Mouse (Mus musculus): ENCODE measurements around the gene Slc7a11.

Gene Slc7a11

DNA sequence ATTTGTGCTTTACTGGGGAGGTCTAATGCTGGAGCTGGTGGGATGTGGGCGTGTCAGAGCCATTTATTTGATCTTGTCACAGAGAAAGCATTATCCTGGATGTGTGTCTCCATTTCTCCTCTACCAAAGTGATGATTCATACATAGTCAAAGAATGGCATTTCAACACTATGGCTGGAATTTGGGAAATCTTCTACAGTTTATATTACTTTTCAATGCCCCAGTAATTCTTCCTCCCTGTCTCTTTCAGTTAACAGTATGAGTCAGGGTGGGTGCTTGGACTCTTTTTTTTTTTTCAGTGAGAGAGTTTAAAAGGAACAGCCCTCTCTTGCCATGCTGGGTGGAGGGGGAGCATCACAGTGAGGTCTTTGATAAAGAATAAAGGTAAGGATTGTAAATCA lies 441.8 kb downstream of the Slc7a11 start:
- in situ Hi-C loops (cut with MboI, MseI) = no loop called here

DNA sequence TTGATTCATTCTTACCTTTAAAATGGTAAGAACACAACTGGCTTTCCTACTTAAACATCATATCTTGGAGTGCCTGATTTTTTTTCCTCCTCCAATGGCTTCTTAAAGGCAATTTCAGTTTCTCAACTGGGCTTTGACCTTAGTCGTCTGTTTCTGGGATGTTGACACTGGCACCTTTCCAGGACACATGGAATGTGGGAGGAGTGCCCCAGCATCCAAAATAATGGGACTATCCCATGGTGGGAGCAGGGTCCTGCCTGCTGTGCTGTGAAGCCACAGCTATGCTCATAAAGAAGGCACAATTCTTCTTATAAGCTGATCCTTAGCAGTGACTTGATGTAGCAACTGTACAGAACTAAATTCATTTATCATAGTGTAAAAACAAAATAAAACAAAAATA lies 450.5 kb downstream of the Slc7a11 start:
- in situ Hi-C loops (cut with MboI, MseI) = no loop called here

DNA sequence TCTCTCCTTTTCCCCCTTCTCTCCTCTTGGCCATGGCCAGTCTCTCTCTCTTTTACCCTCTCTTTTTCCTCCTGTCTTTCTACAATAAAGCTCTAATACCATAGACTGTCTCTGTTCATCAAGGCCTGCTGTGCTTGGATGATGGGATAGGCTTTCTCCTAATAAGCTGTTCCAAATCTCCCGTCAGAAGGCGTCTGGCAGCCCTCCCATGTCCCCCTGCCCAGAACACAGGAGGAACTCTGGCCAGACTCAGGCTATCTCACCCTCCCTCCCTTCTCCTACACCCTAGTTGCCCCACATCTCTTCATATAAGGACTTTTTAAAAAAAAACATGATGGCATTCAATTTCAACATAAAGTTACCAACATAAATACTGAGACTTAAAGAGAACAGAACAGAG lies 456.2 kb downstream of the Slc7a11 start:
- in situ Hi-C loops (cut with MboI, MseI) = no loop called here

DNA sequence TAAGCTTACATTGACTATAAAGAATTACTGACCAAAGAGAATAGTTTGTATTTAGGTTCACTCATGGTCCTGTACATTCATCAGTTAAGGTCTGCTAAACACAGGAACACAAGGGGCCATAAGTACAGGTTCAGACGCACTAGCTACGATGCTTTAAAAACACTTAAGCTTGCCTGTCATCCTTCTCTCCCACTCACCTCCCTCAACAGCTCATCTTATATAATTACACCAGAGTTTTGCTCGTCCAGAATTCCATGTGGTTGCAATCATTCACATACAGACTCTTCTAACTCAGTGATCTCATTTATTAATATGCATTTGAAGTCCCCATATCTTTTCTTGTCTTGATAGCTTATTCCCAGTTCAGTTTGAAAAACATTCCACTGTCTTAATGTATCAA lies 458.6 kb downstream of the Slc7a11 start:
- in situ Hi-C loops (cut with MboI, MseI) = no loop called here

DNA sequence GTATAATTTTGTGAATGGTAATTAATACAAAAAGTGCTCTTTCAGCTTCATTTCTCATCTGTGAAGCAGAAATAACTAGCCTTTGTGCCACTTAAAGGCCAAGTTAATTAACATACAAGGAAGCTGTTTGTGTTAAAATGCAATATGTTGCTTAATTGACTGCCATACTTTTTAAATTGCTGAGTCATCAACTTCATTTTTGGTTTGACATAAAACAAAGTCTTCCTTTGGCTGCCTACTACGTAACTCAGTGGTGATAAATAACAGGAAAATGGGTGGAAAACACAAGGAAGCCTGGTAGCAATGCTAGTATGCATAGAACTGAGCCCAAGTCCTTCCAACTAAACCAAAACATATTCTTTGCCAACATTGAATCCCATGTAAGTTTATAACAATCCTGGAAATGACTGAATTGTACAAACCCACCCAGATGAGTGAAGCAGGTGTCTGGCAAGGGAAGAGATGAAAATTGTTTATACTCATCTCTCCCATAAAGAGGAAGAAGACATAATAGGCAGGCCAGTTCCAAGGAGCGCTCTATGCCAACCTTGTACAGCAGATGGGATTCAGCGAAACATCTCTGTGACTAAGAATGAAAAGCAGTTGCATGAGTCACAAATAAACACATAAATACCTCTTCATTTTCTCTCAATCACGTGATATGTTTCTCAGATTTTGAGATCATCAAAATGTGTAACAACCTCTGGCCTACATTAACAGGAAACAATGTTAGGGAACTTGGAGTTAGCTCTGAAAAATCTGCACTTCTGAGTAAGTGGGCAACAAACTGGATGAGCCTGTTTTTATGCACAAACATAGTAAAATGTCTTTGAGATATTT lies 459.8 kb downstream of the Slc7a11 start:
- in situ Hi-C loops (cut with MboI, MseI) = no loop called here

DNA sequence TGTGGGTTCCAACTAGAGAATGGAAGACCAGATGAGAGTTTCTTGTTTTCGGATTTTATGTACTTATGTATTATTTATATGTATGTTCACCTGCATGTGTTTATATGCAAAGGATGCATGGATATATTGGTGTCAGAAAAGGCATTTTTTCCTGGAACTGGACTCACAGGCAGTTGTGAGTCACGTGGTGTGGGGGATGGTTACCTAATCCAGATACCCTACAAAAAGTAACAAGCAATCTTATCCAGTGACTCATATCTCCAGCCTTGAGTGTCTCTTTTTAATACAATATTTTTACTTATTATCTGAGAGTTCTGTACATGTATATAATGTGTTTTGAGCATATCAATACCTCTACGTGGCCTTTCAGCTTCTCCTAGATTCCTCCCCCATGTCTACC lies 469.4 kb downstream of the Slc7a11 start:
- in situ Hi-C loops (cut with MboI, MseI) = no loop called here

DNA sequence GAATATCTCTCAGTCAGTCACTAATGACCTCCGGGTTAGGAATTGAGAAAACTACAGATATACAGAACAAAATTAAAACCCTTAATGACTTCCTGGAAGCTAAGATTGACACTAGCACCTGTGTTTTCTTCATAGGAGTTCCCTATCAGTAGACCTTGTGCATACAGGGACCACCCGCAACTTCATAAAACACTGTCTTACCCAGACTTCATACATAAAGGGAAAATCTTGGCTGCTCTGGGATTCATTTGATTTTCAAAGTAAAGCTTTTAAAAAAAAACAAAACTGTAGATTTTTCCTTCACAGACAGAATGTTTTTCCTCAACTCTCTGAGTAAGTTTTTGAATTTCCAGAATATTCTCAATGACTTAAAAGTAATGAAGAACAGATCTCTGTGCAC lies 477.8 kb downstream of the Slc7a11 start:
- in situ Hi-C loops (cut with MboI, MseI) = no loop called here

DNA sequence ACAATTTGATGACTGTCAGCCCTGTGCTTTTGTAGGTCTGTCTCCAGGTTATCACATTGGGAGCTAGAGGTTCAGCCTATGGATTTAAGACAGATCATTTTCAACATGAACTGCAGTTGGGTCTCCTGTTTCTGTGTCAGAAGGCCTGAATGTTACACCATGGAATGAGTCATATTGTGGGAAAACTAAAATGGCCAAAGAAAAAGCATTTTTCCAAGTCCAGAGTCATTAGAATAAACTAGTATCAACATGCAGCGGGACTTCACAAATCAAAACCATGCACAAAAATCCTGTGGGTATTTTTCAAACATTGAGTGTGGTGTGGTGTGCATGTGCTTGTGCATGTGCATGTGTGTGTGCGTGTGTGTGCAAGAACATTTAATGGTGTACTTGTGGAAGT lies 482.8 kb downstream of the Slc7a11 start:
- in situ Hi-C loops (cut with MboI, MseI) = no loop called here

DNA sequence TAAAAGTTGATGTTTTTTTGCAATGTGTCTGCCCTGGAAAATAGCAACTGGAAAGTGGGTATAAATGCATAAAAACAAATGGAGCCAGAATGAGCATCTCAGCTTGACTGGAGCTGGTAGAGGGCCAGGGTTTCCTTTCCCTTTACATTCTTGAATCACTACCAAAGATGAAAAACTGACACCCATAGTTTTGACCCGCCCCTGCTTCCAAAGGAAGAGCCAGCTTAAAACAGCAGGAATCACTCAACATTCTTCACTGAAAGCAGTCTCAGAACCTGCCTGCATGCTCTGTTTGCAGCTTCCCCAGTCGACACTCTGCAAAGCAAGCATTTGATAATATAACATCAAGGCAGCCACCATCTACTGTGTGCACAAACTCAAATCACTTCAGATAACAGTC lies 496.6 kb downstream of the Slc7a11 start:
- in situ Hi-C loops (cut with MboI, MseI) = no loop called here

DNA sequence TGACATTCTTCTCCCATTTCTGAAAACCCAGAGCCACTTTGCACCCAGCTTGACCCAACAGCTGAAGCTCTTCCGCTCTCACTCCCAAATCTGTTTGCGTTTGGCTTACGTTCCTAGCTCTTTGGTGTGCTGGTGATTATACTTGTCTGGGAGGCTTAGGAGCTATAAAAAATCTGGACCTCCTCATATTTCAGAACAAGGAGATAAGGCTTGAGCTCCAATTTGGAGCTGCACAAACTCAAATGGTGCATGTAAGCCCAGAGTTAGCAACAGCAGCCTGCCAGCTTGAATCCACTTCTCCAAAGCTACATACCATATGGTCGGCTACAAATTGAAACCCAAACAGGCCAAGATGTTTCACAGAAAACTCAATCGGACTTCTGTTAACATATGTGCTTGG lies 498.6 kb downstream of the Slc7a11 start:
- in situ Hi-C loops (cut with MboI, MseI) = no loop called here

DNA sequence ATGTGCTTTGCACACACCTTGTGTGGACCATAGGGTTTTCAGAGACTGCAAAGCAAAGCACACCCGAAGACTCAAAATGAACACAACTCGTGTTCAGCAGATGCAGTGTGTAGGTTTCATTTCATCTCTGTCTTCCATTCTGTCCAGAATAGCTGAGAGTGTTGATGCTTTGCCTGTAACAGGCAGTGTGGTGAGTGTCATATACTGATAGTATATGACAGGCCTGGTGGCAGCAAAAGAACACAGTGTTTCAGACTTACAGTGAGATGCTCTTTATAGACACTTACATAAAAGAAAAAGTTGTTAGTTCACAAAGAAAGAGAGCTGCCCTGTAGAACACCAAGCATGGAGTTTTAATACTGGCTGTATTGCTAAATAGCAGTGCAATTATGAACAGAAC lies 505.8 kb downstream of the Slc7a11 start:
- in situ Hi-C loops (cut with MboI, MseI) = no loop called here

DNA sequence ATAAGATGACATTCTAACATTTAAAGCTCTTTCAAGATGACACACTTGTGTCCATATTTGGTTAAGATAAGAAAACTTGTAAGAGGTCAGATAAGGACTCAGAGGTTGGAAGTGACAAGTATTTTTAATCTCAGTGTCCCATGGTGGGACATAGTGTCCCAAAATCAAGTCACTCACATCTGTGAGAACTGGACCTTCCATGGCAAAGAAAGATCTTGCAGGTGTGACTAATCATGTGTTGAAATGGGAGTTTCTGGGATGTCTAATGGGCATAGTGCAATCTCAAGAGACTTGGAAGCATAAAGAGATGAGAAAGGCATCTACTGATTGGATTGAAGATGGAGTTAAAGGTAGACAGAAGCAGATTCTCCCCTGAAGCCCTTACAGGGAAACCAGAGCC lies 513.9 kb downstream of the Slc7a11 start:
- in situ Hi-C loops (cut with MboI, MseI) = no loop called here

DNA sequence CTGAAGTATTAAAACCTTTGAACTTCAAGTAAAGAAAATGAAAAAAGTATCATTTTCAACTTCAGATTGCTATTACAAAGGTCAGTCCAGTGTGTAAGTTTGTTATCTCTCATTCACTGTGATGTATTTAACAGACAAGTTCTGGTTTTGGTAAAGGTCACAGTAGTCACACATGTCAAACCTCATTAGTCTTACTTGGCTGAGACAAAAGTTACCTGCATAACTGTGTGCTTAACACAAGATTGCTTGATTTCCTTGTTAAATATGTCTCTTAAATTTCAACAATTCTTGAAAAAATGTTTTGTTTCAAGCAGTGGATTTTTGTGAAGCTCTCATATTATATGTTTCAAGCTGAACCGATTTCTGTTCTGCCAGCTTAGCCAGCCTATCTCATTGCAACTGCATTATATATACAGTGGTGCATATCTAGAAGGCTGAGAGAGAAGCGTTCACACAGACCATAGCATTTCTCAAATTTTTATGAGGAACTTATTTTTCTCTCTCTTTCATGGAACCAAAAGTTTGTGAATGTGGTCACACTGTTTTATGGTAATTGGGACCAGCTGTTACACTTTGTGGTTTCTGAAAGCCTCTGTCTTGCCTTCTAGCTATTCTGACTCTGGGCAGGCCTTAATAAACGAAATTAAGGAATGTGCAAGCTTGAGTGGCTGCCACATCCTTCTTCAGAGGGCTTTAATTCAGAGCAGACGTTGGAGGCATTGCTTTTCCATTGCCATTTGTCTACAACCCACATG lies 514.7 kb downstream of the Slc7a11 start:
- in situ Hi-C loops (cut with MboI, MseI) = no loop called here

DNA sequence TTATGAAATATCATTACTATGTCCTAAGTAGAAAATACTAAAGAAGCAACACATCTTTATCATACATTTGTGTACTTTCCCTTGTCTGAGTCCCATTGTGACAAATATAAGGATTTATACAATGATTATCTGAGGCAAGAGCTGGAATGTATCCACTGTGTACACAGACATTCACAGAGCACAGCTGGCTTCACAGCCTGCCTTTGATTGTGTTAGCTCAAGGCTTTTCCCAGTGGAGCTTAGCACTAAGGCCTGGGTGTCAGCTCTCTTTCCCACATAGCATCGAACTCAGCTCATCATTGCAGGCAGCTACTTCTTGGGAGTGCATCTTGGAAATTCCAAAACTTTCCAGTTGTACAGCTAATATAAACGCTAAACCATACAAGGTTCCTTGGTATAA lies 529.5 kb downstream of the Slc7a11 start:
- in situ Hi-C loops (cut with MboI, MseI) = no loop called here

DNA sequence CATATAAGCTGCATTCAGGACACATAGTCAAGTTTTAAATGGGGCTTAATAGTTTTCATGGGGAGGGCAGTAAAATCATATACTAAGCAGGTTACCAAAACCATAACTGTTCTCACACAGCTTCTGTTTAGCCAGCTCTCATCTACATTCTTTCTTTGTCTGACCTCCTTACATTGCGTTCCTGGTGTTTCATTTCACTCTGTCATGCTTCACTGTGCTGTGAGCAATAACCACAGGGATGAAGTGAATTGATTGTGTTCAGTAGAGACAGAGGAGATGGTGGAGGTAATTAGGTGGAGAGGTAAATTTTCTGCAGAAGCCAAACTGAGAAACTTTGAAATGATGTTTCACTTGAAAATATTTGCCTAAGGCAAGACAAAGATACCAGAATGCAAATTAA lies 532.5 kb downstream of the Slc7a11 start:
- in situ Hi-C loops (cut with MboI, MseI) = no loop called here

DNA sequence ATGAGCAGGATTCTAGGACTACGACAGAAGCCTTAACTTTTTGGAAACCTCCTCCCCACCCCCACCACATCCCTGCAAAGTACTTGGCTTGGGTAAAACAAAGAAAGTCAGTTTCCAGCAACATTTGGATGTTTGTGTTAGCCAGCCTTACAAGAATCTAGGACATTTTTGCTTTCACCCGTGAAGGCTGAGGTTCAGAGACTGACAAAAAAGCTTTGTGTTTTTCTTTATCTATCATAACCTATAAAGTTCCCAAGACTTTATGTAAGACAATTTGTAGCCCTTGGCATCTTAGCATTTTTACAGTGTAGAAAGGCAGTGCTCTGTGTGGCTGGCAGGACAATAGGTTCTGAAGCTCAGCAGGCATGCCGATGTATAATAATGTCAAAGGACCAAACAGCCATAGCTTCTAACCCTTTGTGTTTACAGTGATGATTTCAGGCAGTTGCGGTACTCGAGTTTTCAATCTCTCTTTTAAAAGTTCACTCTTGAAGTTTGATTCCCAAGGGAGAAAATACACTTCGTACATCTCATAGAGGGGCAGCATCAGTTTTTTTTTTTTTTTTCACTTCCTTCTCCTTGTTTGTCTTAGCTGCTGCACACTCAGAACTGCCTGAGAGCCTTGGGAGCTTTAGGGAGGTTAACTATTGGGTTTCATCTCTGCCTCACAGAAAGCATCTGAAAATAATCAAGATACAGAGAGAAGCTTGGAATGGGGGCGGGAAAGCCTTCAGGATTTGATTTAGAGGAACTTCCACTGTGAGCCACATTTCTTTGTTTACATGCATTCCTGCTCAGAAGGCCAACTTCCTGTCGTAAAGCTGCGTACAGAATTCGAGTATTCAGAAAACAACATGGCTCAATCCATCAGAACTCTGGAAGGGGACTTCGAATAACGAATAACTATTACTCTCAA lies 534.7 kb downstream of the Slc7a11 start:
- in situ Hi-C loops (cut with MboI, MseI) = no loop called here

DNA sequence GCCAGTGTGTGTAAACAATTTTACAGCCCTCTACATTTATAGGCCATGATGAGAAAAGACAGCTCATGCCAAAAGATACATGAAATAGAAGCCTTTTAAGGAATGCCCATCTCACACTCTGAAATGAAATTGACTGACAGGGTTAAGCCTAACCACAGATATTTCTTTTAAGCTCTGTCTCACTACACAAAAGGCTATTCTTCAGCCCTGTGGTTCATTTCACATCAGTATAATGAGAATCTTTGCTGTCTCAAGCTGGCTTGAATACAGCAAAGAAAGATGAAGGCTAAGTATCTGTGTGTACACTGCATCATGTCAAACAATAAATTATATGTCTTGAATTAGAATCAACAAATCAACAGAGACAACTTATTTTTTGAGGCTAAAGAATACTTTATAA lies 549.5 kb downstream of the Slc7a11 start:
- in situ Hi-C loops (cut with MboI, MseI) = no loop called here

DNA sequence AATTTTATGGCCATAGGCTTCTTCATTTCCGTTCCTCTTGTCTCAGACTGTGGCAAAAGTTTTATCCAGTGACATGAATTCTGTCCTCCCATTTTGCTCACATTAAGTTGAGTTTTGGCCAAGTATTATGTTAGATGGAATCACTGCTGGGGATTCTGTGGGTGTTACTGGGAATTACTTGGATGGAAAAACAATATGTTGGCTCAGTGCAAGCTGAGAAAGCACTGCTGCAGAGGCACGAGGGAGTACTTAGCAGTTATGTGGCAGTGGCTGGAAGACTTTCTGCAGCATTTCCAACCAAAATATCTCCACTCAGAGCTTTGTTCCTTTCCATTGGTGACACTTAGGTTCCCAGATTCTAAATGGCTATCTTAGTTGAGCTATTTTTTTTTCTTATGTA lies 556.1 kb downstream of the Slc7a11 start:
- in situ Hi-C loops (cut with MboI, MseI) = no loop called here

DNA sequence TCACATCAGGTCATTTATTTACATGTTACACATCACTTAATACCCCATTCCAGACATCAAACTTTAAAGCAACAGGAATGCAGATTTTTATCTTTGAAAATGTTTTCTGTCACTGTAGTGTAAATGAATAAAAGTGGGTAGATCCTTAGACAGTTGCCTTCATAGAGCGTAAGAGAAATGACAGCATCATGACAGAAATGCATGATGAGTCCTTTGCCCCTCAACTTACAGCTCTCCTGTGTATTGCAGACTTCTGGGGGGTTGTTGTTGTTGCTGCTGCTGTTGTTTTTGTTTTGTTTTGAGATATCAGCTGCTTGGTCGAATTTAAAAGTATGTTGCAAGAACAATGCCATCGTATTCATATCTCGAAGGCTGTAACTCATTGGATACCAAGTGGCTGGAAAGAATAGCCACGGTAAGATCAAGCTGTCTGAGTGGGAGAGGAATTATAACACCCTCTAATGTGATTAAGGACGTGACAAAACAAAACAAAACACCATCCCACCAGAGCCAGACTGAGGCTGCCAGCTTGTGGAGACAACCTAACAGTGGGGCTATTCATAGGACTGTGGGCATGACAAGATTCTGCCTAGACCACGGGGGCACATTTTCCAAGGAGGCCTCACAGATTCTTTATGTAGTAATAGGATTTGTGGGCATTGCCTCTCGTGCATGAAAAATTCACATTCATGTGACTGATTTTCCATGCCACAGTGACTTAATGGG lies 557.0 kb downstream of the Slc7a11 start:
- in situ Hi-C loops (cut with MboI, MseI) = no loop called here

DNA sequence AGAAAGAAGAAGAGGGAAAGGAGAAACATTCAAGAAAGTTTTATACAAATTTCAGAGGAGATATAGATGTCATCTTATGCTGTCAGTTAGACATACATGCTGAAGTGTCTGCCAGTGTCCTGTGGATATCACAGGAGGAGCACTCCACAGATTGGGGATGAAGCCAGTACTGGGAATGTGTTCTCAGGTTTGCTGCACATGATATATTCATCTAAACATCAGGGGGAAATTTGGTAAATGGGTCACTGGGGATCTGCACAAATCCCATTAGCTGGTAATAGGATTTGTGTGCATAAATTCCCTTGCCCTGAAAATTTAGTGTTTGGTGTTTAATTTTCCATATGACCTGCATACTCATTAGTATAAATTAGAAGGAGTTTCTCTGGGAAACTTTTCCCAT lies 562.9 kb downstream of the Slc7a11 start:
- in situ Hi-C loops (cut with MboI, MseI) = no loop called here

DNA sequence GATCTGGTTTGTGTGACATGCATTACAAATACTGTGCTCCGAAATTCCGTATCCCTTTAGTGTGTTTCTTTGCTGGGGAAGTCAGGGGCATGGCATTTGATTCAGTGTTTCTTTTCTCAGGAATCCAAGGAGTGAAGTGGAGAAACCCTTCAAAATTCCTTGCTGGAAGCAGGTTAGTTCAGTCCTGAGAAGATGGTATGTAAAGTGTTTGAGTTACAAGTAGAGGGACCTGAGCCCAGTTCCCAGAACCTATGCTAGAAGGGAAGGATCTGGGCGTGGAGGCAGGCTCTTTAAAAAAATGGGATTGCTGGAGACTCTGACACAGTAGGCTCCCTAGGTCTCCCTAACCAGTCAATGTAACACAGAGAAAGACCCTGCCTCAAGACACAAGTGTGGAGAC lies 572.6 kb downstream of the Slc7a11 start:
- in situ Hi-C loops (cut with MboI, MseI) = no loop called here
